Mouse (Mus musculus): ENCODE results near the gene Letmd1. TPM values are rescaled to one million over a fixed set of nuclear protein-coding genes. Genes with fewer than 3 reads are reported as not detected.

Letmd1 gene
- polyA plus RNA-seq, 1 experiment from 2014 or later = 22.9 TPM

DNA sequence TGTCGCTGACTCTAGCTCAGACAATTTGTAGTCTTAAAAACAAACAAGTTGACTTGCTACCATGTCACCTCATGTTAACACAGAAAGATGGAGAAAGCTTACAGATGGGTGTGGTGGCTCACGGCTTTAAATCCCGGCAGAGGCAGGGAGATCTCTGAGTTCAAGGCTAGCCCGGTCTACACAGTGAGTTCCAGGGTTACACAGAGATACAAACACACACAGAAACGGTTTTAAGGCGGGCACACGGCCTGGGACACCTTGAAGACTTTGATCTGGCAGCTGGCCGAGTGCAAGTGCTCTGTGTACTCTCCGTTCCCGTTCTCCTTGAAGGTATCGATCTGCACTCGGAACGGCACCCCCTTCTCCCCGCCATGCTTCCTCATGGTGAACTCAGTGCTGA, 51.5 kb downstream of the Letmd1 start:
- H3K4me1 ChIP-seq (ENCODE audit: insufficient read depth) = no peaks in the 10 kb centered on the region
- no peak for DNase-seq
- ATAC-seq (ENCODE audit: insufficient read depth) = no peak
- 90% methylated on average over 14 of the region's 14 CpGs for WGBS
- H3K4me3 ChIP-seq (ENCODE audit: low read depth, low read length) = no peak overlapping the region
- H3K27me3 ChIP-seq (ENCODE audit: insufficient read depth, low read length) = no peaks in the 10 kb centered on the region
- H3K36me3 ChIP-seq (ENCODE audit: insufficient read depth) = peaks cover 54% of the 10 kb centered on the region
- no peak overlapping the region for H3K27ac ChIP-seq (ENCODE audit: low read depth)
- no peak overlapping the region for H3K4me2 ChIP-seq
- no peaks in the 10 kb centered on the region for H3K9me3 ChIP-seq (ENCODE audit: low read depth, low read length)
- TF ChIP-seq CTCF (IDR thresholded peaks at IDR 0.05; ENCODE audit: low read depth) = no peak
- H3K9ac ChIP-seq = no peak overlapping the region

DNA sequence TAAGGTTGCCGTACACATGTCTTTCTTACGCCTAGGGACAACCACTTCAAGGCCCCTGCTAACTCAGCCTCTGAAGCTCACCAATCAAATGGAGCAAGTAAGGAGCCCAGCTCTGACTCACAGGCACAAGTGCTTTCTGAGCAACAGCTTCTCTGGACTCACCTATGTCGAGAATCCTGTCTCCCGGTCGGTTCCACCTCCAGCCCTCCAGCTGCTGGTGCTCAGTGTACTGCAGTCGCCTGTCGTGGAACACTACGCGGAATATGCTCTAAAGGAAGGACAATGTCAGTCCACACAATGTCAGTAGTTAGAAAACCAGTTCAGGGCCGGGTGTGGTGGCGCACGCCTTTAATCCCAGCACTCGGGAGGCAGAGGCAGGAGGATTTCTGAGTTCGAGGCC, 56.6 kb downstream of the Letmd1 start:
- WGBS = 93% methylated on average over 14 of the region's 14 CpGs

DNA sequence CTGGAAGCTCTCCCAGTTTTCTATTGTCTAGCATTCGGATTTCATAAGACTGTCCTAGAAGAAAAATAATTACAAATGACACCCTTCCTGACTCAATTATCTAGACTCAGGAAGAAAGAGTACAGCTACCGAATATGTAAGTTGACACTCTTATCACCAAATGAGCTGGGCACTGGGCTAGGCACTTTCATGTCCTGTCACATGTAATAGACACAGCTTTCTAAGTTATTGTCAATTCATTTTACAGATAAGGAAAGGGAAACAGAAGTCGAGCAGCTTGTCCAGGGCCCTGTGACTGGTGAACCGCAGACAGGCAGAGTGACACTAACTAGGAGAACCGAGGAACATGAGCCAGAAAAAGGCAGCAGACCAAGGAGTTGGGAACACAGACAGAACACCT, 59.1 kb downstream of the Letmd1 start:
- no peaks in the 10 kb centered on the region for H3K27me3 ChIP-seq (ENCODE audit: insufficient read depth, low read length)
- H3K4me2 ChIP-seq = no peak overlapping the region
- no peak for TF ChIP-seq CTCF (IDR thresholded peaks at IDR 0.05; ENCODE audit: low read depth)
- H3K9ac ChIP-seq = no peak overlapping the region
- no peak overlapping the region for H3K27ac ChIP-seq (ENCODE audit: low read depth)
- no peaks in the 10 kb centered on the region for H3K9me3 ChIP-seq (ENCODE audit: low read depth, low read length)
- DNase-seq = no peak
- no peak for ATAC-seq (ENCODE audit: insufficient read depth)
- H3K36me3 ChIP-seq (ENCODE audit: insufficient read depth) = peaks cover 24% of the 10 kb centered on the region
- 55% methylated on average over 5 of the region's 5 CpGs for WGBS
- H3K4me3 ChIP-seq (ENCODE audit: low read depth, low read length) = no peak overlapping the region
- no peaks in the 10 kb centered on the region for H3K4me1 ChIP-seq (ENCODE audit: insufficient read depth)

More for the DNA sequence above, 56.6 kb downstream of the Letmd1 start:
- H3K9ac ChIP-seq = no peak overlapping the region
- no peak for TF ChIP-seq CTCF (IDR thresholded peaks at IDR 0.05; ENCODE audit: low read depth)
- ATAC-seq (ENCODE audit: insufficient read depth) = no peak
- H3K9me3 ChIP-seq (ENCODE audit: low read depth, low read length) = no peaks in the 10 kb centered on the region
- H3K27me3 ChIP-seq (ENCODE audit: insufficient read depth, low read length) = no peaks in the 10 kb centered on the region
- H3K4me2 ChIP-seq = no peak overlapping the region
- H3K36me3 ChIP-seq (ENCODE audit: insufficient read depth) = peaks cover 29% of the 10 kb centered on the region
- DNase-seq = no peak
- no peak overlapping the region for H3K4me3 ChIP-seq (ENCODE audit: low read depth, low read length)
- no peak overlapping the region for H3K27ac ChIP-seq (ENCODE audit: low read depth)
- H3K4me1 ChIP-seq (ENCODE audit: insufficient read depth) = no peaks in the 10 kb centered on the region

Other genes with a start within 250 kb of the Letmd1 start
- gene Atf1, start 241.2 kb upstream of the Letmd1 start, polyA plus RNA-seq (2014; fragmentation: Nextera tagmentation; extraction: Ambion mirVana) = 52.9 and 56.9 TPM in 2 replicates
- not detected in 2 replicates for gene Tmprss12, start 188.2 kb upstream of the Letmd1 start, polyA plus RNA-seq (2014; fragmentation: Nextera tagmentation; extraction: Ambion mirVana)
- 2.7 and 2.9 TPM in 2 replicates for gene Mettl7a1, start 164.9 kb upstream of the Letmd1 start, polyA plus RNA-seq (2014; fragmentation: Nextera tagmentation; extraction: Ambion mirVana)
- 0.22 TPM in 1 of 2 replicates, not detected in the other for gene Mettl7a3, start 134.1 kb upstream of the Letmd1 start, polyA plus RNA-seq (2014; fragmentation: Nextera tagmentation; extraction: Ambion mirVana)
- not detected in 2 replicates for gene Methig1, start 115.9 kb upstream of the Letmd1 start, polyA plus RNA-seq (2014; fragmentation: Nextera tagmentation; extraction: Ambion mirVana)
- not detected in 2 replicates for gene Mettl7a2, start 115.8 kb upstream of the Letmd1 start, polyA plus RNA-seq (2014; fragmentation: Nextera tagmentation; extraction: Ambion mirVana)
- 0.38 TPM in 1 of 2 replicates, not detected in the other for gene Higd1c, start 104.5 kb upstream of the Letmd1 start, polyA plus RNA-seq (2014; fragmentation: Nextera tagmentation; extraction: Ambion mirVana)
- gene Gm5475, start 46.9 kb upstream of the Letmd1 start, polyA plus RNA-seq (2014; fragmentation: Nextera tagmentation; extraction: Ambion mirVana) = not detected in 2 replicates
- gene Slc11a2, start 44.0 kb upstream of the Letmd1 start, polyA plus RNA-seq (2014; fragmentation: Nextera tagmentation; extraction: Ambion mirVana) = 17.8 and 21.6 TPM in 2 replicates
- 15.7 and 18.0 TPM in 2 replicates for gene Csrnp2, start 26.5 kb downstream of the Letmd1 start, polyA plus RNA-seq (2014; fragmentation: Nextera tagmentation; extraction: Ambion mirVana)
- gene Tfcp2, start 83.0 kb downstream of the Letmd1 start, polyA plus RNA-seq (2014; fragmentation: Nextera tagmentation; extraction: Ambion mirVana) = 23.0 and 25.5 TPM in 2 replicates
- 6.5 and 7.6 TPM in 2 replicates for gene Pou6f1, start 131.0 kb downstream of the Letmd1 start, polyA plus RNA-seq (2014; fragmentation: Nextera tagmentation; extraction: Ambion mirVana)
- 210 and 231 TPM in 2 replicates for gene Dazap2, start 146.3 kb downstream of the Letmd1 start, polyA plus RNA-seq (2014; fragmentation: Nextera tagmentation; extraction: Ambion mirVana)
- gene Smagp, start 167.9 kb downstream of the Letmd1 start, polyA plus RNA-seq (2014; fragmentation: Nextera tagmentation; extraction: Ambion mirVana) = 9.5 and 11.9 TPM in 2 replicates
- 4.8 TPM in 2 replicates for gene Bin2, start 200.5 kb downstream of the Letmd1 start, polyA plus RNA-seq (2014; fragmentation: Nextera tagmentation; extraction: Ambion mirVana)
- gene Cela1, start 218.9 kb downstream of the Letmd1 start, polyA plus RNA-seq (2014; fragmentation: Nextera tagmentation; extraction: Ambion mirVana) = 0.97 and 1.2 TPM in 2 replicates

All from lung, embryonic 14.5 days (tissue).